Mouse (Mus musculus) cerebellum, adult 9-10 months (tissue): ENCODE results near the gene 4930415O20Rik.
A peak's percentile ranks its signal among the peaks of the same experiment; 100 is the strongest.
"Not testable (repeated sequence)": the region's sequence is repeated elsewhere in the genome, so short reads cannot be mapped to it uniquely, and the experiment has no call there.

Source experiments
- DNase-seq: peaks from one replicate; pipeline ENCODE4 v3.0.0; 2022

4930415O20Rik gene

GRCm38 (mm10) chr15:98569216-98569615 is 1.6 kb upstream of the 4930415O20Rik start:
- DNase-seq, result no peak

- no peak for DNase-seq
These were observed 924 bp upstream of the 4930415O20Rik start for GRCm38 (mm10) chr15:98569795-98570365.

- DNase-seq, result no peak
These were observed 2.5 kb downstream of the 4930415O20Rik start for GRCm38 (mm10) chr15:98573293-98573692.

- no peak for DNase-seq
These were observed 8.5 kb downstream of the 4930415O20Rik start for GRCm38 (mm10) chr15:98579310-98579709.

- peak; percentile 83 for DNase-seq
These were observed 9.1 kb downstream of the 4930415O20Rik start for GRCm38 (mm10) chr15:98579795-98580464.

GRCm38 (mm10) chr15:98582410-98582809 is 11.6 kb downstream of the 4930415O20Rik start:
- no peak for DNase-seq

GRCm38 (mm10) chr15:98582996-98583395 is 12.2 kb downstream of the 4930415O20Rik start:
- no peak for DNase-seq

- DNase-seq, result no peak
These were observed 14.6 kb downstream of the 4930415O20Rik start for GRCm38 (mm10) chr15:98585421-98585820.

GRCm38 (mm10) chr15:98586141-98586540 is 15.3 kb downstream of the 4930415O20Rik start:
- not testable (repeated sequence) for DNase-seq

GRCm38 (mm10) chr15:98587751-98588150 is 16.9 kb downstream of the 4930415O20Rik start:
- no peak for DNase-seq

- DNase-seq, result no peak
These were observed 19.0 kb downstream of the 4930415O20Rik start for GRCm38 (mm10) chr15:98589640-98590336.

GRCm38 (mm10) chr15:98591396-98591795 is 20.6 kb downstream of the 4930415O20Rik start:
- no peak for DNase-seq

GRCm38 (mm10) chr15:98594193-98594592 is 23.4 kb downstream of the 4930415O20Rik start:
- no peak for DNase-seq

- DNase-seq, result no peak
These were observed 24.2 kb downstream of the 4930415O20Rik start for GRCm38 (mm10) chr15:98595049-98595448.

GRCm38 (mm10) chr15:98596609-98597008 is 25.8 kb downstream of the 4930415O20Rik start:
- no peak for DNase-seq

GRCm38 (mm10) chr15:98600036-98600709 is 29.4 kb downstream of the 4930415O20Rik start:
- no peak for DNase-seq

- DNase-seq, result no peak
These were observed 31.0 kb downstream of the 4930415O20Rik start for GRCm38 (mm10) chr15:98601832-98602190.

- DNase-seq, result no peak
These were observed 31.5 kb downstream of the 4930415O20Rik start for GRCm38 (mm10) chr15:98602191-98602881.

GRCm38 (mm10) chr15:98602921-98603458 is 32.2 kb downstream of the 4930415O20Rik start:
- no peak for DNase-seq

GRCm38 (mm10) chr15:98604041-98604575 is 33.3 kb downstream of the 4930415O20Rik start:
- no peak for DNase-seq

- DNase-seq, result no peak
These were observed 35.3 kb downstream of the 4930415O20Rik start for GRCm38 (mm10) chr15:98606051-98606536.

GRCm38 (mm10) chr15:98606739-98607138 is 35.9 kb downstream of the 4930415O20Rik start:
- no peak for DNase-seq
